Mouse (Mus musculus) E14TG2a.4 (cell line): ENCODE results near the gene Ganc.

ENCODE experiments used
- H3K27me3 ChIP-seq: 2 replicates; pipeline ENCODE4 v1.6.1; 2014; ENCODE audit warnings: low read length, control low read depth; ENCODE audit not compliant: insufficient read depth
- H3K36me3 ChIP-seq: 2 replicates; pipeline ENCODE4 v1.6.1; 2014; ENCODE audit warnings: low read length, control low read depth; ENCODE audit not compliant: insufficient read depth
- H3K4me1 ChIP-seq: replicated peaks from 2 replicates; pipeline ENCODE4 v1.6.1; 2014; ENCODE audit warnings: low read depth, low read length, control low read depth
- H3K4me3 ChIP-seq: replicated peaks from 2 replicates; pipeline ENCODE4 v1.5.1; 2014; ENCODE audit warnings: mild to moderate bottlenecking, low read length
- H3K9me3 ChIP-seq: 2 replicates; pipeline ENCODE4 v1.6.1; 2014; ENCODE audit warnings: low read length, control low read depth
- CTCF ChIP-seq: conservative IDR thresholded peaks from 2 replicates; pipeline ENCODE4 v1.5.1; 2014; ENCODE audit warnings: low read length
- NANOG ChIP-seq: IDR thresholded peaks from 2 replicates; pipeline ENCODE4 v1.6.1; 2014; ENCODE audit warnings: borderline replicate concordance, low read length, mixed read lengths
- POU5F1 ChIP-seq: IDR thresholded peaks from 2 replicates; pipeline ENCODE4 v1.6.1; 2014; ENCODE audit warnings: low read length, borderline replicate concordance

Ganc gene

GRCm38 (mm10) chr2:120392406-120392805 lies 11.3 kb upstream of the Ganc start:
- Histone ChIP-seq H3K4me1 (0 out of 2 replicates have a peak, but pooled peaks cover 3% of the 10 kb centered on the region), H3K27me3 (no peaks in the 10 kb centered on the region)
- TF ChIP-seq NANOG = no peak
- TF ChIP-seq CTCF = no peak
- no peak for TF ChIP-seq POU5F1

GRCm38 (mm10) chr2:120397951-120398350 lies 5.7 kb upstream of the Ganc start:
- Histone ChIP-seq H3K27me3 (no peaks in the 10 kb centered on the region), H3K4me3 (no peak overlapping the region), H3K4me1 (peaks cover 19% of the 10 kb centered on the region), H3K9me3 (no peaks in the 10 kb centered on the region), H3K36me3 (peaks cover 69% of the 10 kb centered on the region)
- TF ChIP-seq NANOG (no peak), CTCF (no peak), POU5F1 (no peak)

More at GRCm38 (mm10) chr2:120392406-120392805, 11.3 kb upstream of the Ganc start:
- no peaks in the 10 kb centered on the region for H3K9me3 ChIP-seq
- H3K4me3 ChIP-seq = no peak overlapping the region
- H3K36me3 ChIP-seq = peaks cover 92% of the 10 kb centered on the region

GRCm38 (mm10) chr2:120402813-120403212 lies 883 bp upstream of the Ganc start:
- no peak for TF ChIP-seq NANOG
- no peak for TF ChIP-seq POU5F1
- no peak for TF ChIP-seq CTCF
- Histone ChIP-seq H3K27me3 (no peaks in the 10 kb centered on the region), H3K4me1 (peaks cover 42% of the 10 kb centered on the region), H3K9me3 (no peaks in the 10 kb centered on the region), H3K4me3 (peak overlapping the region; percentile 93), H3K36me3 (peaks cover 23% of the 10 kb centered on the region)

- Histone ChIP-seq H3K4me3 (peak within 1 kb of the TSS; percentile 93), H3K36me3 (peaks cover 14% of the 10 kb centered on the region; the same call in 1 of the 2 replicates), H3K27me3 (no peaks in the 10 kb centered on the region), H3K4me1 (peaks cover 42% of the 10 kb centered on the region), H3K9me3 (no peaks in the 10 kb centered on the region)
- TF ChIP-seq CTCF (no peak), NANOG (no peak), POU5F1 (no peak)
Measured at GRCm38 (mm10) chr2:120403986-120404822, 508 bp downstream of the Ganc start, which contains the start of gene Tmem87a. TSS of gene Tmem87a (minus strand) at chr2:120404113.

GRCm38 (mm10) chr2:120404823-120405765 lies 1.4 kb downstream of the Ganc start:
- TF ChIP-seq POU5F1 (no peak), CTCF (no peak), NANOG (no peak)
- Histone ChIP-seq H3K4me1 (peaks cover 42% of the 10 kb centered on the region), H3K27me3 (no peaks in the 10 kb centered on the region), H3K36me3 (peaks cover 14% of the 10 kb centered on the region; the same call in 1 of the 2 replicates), H3K9me3 (no peaks in the 10 kb centered on the region), H3K4me3 (peak overlapping the region; percentile 93)

GRCm38 (mm10) chr2:120411096-120411628 lies 7.5 kb downstream of the Ganc start:
- TF ChIP-seq CTCF (no peak), POU5F1 (no peak), NANOG (no peak)
- H3K27me3 ChIP-seq = no peaks in the 10 kb centered on the region

GRCm38 (mm10) chr2:120414113-120414512 lies 10.4 kb downstream of the Ganc start:
- Histone ChIP-seq H3K36me3 (no peaks in the 10 kb centered on the region), H3K9me3 (no peaks in the 10 kb centered on the region), H3K4me3 (no peak overlapping the region), H3K27me3 (no peaks in the 10 kb centered on the region), H3K4me1 (no peaks in the 10 kb centered on the region)
- TF ChIP-seq CTCF (no peak), NANOG (no peak), POU5F1 (no peak)

More at GRCm38 (mm10) chr2:120411096-120411628, 7.5 kb downstream of the Ganc start:
- Histone ChIP-seq H3K4me3 (no peak overlapping the region), H3K4me1 (peaks cover under 1% of the 10 kb centered on the region; the same call in 1 of the 2 replicates), H3K9me3 (no peaks in the 10 kb centered on the region), H3K36me3 (no peaks in the 10 kb centered on the region)
